Mouse (Mus musculus) cerebellum, postnatal 14 days (tissue): ENCODE results near the gene Gm20422.
A peak's percentile ranks its signal among the peaks of the same experiment; 100 is the strongest.
"Not testable (repeated sequence)": the region's sequence is repeated elsewhere in the genome, so short reads cannot be mapped to it uniquely, and the experiment has no call there.

Source experiments
- DNase-seq, 2 experiments: peaks; one replicate each; pipeline ENCODE4 v3.0.0; 2021; ENCODE audit warnings: mixed read lengths in 2 of 2

Gene Gm20422

DNA sequence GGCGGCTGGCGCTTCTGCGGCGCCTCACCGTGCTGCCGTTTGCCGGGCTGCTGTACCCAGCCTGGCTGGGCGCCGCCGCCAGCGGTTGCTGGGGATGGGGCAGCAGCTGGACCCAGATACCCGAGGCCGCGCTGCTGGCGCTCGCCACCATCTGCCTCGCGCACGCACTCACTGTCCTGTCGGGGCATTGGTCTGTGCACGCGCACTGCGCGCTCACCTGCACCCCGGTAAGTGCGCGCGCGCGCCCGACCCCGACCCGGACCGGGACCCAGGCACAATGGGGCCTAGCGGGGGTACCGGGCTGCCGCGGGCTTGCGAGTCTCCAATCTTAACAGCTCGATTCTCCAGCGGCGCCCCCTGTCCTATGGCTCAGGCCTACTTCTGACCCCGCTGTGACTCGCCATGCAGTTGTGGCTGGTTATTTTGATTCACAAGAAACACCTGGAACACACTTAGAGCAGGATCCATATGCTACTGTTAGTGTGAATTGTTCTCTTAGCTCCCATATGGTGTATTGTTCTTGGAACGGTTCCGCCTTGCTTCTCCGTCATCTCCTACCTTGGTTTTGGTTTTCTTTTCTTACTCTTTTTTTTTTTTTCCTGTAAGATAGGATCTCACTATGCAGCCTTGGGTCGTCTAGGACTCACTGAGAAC, 16.9 kb upstream of the Gm20422 start:
- peak in 1 of 2 experiments; percentile 65 for DNase-seq

DNA sequence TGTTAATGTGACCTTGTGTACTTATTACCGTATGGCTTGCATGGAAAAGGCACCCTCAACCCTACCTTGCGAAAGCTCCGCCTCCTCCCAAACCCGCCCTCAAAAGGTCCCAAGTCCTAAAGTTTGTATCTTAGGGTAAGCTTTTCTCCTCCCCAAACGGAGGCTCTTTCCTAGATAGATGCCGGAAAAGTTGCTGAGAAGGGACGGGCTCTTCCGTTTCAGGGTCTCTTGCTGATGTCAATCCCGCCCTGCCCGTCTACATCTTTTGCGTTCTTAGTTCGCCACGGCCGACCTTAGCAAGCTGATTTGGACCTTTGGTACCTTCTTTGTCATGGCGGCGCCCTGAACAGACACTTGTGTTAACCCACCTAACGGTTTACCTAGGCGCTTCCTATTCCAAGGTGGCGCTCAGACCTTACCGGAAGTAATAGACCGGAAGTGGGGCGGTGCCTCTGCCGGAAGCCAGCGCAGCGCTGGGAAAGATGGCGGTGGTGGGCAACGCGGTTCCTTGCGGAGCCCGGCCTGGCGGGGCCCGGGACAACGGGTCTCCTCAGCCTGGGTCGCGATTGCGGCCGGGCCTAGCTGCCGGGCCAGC, 16.2 kb upstream of the Gm20422 start, which contains the start of the genes Atp13a1 and Zfp866:
Gene Atp13a1 (plus strand): TSS at position 391 of the 595 bp plus-strand sequence.
Gene Zfp866 (minus strand): TSS at position 406 of the 595 bp plus-strand sequence.
- peak; percentile 92 for DNase-seq

DNA sequence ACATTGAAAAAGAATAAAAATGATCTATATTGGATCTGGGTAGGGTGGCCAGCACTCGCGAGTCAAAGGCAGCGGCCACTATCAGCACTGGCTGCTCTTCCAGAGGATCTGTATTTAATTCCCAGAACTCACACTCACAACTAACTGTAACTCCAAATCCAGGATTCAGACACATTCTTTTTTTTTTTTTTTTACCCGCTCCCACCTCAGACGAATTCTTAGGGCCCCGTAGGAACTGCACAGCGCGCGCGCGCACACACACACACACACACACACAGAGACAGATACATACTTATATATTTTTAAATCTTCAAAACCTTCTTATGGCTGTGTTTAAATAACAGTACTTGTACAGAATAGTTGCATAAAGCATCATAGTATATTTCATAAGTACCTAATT, 15.7 kb upstream of the Gm20422 start:
- DNase-seq, result no peak

DNA sequence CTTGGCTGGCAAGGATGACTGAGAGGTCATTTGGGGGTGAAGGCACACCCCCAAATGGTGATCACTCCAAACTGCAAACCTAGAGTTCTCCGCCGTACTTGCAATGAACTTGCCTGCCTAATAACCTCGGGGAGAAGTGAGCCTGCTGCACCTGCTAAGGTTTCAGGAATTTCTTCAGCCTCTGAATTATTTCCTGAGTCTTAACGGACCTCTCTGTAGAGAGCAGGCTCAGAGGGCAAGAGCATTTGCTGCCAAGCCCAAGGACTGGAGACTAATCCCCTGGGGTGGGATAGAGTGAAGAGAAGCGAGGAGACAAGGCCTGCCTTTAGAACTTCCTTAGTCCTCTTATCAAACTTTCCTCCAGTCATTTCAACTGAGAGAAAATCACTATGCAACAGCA, 15.0 kb upstream of the Gm20422 start:
- DNase-seq, result no peak

DNA sequence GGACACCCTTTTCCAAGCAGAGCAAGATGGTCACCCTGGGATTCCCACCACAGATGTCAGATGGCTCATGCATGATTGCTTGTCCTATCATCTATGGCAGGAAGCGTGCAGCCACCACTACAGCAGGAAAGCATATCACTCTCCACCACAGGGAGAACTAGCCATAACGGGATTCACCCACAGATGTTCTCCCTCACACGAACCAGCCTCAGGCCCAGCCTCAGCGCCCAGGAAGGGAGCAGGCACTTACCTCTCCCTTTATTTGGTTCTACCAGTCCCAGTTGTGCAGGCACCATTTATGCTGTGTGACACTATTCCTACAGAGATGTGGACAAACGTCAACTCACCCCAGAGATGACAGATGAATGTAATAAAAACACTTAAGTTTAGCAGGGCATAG, 14.4 kb upstream of the Gm20422 start:
- DNase-seq, result no peak

DNA sequence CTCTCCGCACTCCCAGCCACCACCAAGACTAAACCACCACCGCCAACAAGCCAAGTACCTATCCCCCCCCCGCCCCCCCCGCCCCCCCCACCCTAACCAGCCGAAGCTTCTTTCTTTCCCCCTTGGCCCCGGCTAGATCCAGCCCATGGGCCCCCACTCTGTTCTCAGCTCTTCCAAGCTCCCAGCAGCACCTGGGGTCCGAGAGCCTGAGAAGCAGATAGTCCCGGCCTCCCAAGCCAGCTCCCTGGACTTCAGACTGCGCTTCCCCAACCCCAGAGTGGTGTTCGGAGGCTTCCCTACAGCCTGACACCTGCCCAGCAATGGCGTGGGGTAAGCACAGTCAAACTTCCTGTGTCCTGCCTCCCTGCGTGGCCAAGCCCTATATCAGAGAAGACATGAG, 2.4 kb upstream of the Gm20422 start:
- no peak for DNase-seq

DNA sequence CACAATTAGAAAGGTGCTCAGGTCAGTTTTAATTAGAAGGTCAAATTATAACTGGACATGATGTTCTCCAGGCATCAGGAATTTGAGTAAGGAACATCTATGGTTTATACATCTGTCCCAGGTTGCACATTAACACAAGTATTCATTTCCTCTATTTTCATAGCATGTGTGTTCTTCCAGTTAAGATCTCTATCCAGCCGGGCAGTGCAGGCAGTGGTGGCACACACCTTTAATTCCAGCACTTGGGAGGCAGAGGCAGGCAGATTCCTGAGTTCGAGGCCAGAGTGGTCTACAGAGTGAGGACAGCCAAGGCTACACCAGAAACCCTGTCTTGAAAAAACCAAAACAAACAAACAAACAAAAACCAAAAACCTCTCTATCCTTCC, 456 bp upstream of the Gm20422 start:
- no peak for DNase-seq

DNA sequence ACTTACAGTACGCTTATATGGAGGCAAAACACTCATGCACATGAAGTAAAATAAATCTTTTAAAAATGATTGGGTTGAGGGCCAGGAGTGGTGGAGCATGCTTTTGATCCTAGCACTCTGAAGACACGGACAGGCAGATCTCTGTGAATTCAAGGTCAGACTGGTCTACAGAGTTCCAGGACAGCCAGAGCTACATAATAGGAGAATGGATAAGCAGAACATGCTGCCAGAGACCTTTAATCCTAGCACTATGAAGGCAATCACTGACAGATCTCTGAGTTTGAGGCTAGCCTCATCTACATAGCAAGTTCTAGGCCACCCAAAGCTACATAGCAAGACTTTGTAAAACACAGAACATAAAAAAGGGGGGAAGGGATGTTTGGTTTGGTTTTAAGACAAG, 2.6 kb downstream of the Gm20422 start:
- no peak for DNase-seq

DNA sequence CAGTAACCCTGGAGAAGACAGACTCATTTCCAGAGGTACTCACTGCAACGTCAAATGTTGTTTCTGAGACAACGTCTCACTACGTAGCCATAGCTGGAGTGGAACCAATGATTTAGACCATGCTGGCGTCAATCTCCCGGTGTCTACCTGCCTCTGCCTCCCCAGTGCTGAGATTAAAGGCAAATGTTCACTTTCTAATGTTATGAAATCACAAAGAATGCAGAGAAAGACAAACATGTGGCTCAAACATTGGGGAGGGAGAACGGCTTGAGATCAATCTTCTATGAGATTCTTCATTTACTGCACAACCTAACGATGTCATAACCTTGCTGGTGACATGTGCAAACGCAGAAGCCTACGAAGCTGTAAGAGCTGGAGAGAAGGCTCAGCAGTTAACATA, 3.5 kb downstream of the Gm20422 start:
- no peak for DNase-seq

DNA sequence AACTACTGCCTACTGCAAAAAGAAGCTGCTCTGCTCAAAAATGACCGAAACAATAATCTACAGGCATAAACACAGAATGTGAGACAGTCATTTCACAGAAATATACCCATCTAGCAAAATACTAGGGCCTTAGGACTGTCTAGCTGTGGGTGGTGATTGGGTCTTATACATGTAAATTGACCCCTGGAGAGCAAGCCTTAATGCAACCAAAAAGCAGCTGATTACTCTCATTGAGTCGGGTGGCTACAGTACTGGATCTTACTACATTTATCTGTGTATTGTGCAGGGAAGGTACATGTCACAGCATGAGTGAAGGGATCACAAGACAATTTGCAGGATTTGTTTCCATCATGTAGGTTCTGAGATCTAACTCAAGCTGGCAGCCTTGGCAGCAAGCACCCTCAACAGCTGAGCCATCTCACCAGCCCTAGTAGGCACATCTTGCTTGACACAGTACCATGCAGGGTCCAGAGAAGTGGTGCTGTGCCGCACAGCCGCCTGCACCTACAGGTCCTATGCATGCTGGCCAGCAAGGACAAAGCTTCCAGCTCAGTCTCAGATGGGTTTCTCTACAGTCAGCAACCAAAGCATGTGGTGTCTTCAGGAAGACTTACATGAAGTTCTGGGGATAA, 12.8 kb downstream of the Gm20422 start:
- DNase-seq, result peak in 1 of 2 experiments; percentile 33

DNA sequence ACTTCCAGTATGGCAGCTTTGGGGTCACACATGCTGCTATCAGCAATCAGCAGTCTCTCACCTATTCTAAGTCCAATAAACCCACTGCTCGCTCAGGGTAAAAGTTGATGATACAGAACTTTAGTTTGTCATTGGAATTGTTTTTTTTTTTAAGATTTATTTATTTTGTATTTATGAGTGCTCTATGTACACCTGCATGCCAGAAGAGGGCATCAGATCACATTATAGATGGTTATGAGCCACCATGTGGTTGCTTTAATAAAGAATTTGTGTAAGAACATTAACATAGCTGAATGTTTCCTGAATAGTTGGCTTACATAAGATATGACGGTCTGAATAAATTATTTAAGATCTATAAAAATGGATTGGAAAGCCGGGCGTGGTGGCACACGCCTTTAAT, 16.4 kb downstream of the Gm20422 start:
- no peak for DNase-seq

DNA sequence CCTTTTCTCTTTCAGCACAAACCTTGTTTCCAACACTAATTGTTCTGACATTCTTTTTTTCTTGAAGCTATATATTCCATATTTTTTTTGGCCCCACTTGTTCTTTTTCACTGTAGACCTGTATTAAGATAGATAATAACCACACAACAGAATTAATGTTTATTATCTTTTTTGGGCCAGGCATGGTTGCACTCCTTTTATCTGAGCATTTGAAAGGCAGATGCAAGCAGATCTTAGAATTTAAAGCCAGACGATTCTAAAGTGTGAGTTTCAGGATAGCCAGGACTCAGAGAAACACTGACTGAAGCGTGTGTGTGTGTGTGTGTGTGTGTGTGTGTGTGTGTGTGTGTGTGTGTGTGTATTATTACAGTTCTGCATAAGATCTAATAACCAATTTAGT, 22.2 kb downstream of the Gm20422 start:
- no peak for DNase-seq

DNA sequence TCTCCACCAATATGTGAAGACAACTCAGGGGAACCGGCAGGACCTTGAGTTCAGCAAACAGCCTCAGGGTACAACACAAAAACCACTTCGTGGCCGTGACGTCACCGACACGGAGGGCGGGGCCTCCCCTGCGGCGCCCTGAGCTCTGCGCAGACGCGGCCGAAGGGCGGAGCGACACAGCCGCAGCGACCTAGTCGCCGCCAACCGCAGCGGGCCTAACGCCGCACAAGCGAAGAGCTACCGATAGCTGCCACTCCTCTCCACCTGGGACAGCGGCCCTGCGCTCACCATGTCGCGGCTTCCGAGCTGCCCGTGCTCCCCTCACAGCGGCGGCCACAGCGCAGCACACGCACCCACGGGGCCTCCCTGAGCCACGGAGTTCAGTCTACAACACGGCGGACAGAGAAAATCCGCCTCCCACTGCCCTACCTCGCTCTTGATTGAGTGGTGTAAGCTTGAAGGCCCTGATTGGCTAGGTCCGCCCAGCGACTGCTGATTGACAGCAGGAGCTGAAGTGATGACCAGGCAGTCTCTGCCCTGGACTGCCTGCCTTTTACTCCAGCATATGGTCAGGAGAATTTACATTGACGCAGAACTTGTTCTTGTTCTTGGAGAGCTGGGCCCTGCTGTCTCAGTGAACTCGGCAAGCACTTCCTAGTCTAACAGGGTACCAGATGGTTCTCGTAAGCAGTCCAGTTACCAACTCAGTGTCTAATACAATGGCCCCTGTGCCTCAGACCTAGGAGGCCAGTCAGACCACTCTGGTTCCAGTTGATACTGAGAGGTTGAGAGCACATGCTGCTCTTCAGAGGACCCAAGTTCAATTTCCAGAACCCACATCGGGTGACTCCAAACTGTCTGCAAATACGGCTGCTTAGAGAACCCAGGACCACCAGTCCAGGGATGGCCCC, 24.9 kb downstream of the Gm20422 start, which contains the start of gene Zfp963:
Gene Zfp963 (minus strand): TSS at position 427 of the 911 bp plus-strand sequence.
- DNase-seq, result peak; percentile 97 to 98

DNA sequence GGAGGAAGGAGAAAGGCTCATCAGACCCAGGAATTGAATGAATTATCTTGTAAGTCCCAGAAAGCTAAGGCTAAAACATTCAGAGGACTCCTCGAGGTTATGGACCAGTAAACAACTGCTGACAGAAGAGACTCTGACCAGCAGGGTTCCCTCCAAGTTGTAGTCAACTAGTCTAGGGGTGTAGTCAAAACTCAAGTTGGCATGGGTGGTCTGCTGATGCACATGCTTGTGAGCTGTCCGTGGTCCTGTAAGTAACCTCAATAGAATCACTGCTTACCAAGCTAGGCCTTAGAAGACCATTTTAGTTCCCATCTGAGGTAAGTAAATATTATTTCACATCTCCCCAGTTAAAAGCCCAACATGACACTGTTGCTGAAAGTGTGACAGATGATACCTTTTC, 33.5 kb downstream of the Gm20422 start:
- no peak for DNase-seq

DNA sequence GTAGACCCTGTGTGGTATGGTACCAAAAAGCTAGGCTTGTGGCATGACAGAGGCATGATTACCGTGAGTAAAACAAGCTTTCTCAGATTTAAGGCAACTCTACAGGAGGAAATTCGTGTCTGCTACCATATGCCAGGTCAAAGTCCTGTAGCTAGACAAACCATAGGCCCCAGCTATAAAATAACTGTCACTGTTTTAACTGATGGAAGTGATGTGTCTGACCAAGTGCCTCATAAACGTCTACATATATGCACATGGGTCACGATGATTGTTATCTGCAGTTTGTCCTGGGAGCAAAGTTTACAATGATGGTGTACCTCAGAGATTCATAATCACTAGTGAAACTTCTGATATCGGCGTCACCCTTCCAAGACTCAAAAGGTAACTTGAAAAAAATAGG, 33.9 kb downstream of the Gm20422 start:
- no peak for DNase-seq

DNA sequence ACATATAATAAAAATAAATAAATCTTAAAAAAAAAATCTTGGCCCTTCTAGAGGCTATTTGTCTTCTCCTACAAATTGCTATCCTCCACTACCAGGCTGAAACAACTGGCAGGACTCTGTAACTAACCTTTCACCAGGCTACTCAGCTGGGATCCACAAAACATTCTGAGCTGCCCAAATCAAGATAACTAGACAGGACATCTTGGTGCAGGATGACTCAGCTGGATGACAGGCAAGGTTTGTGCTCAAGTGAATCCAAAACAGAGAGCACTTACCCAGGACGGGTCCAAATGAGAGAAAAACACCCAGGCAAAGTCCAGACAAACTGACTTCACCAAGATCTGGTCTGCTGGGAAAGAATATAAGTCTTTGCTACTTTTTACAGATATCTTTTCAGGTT, 39.2 kb downstream of the Gm20422 start:
- DNase-seq, result no peak

DNA sequence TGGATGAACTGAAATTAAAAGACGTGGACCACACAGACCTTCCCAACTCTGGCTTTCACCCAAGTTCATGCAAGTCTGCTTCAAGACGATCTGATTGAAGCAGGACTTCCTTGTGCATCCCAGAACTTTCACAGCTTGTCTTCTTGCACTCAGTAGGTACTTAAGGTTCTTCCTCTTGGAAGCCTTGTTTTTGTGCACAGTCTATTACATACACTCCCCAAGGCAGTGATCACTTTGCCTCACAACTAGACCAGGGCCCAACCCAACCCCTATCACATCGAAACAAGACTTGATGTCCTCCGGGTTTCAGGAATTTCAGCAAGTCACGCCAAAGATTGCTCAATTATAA, 57.5 kb downstream of the Gm20422 start:
- no peak for DNase-seq

DNA sequence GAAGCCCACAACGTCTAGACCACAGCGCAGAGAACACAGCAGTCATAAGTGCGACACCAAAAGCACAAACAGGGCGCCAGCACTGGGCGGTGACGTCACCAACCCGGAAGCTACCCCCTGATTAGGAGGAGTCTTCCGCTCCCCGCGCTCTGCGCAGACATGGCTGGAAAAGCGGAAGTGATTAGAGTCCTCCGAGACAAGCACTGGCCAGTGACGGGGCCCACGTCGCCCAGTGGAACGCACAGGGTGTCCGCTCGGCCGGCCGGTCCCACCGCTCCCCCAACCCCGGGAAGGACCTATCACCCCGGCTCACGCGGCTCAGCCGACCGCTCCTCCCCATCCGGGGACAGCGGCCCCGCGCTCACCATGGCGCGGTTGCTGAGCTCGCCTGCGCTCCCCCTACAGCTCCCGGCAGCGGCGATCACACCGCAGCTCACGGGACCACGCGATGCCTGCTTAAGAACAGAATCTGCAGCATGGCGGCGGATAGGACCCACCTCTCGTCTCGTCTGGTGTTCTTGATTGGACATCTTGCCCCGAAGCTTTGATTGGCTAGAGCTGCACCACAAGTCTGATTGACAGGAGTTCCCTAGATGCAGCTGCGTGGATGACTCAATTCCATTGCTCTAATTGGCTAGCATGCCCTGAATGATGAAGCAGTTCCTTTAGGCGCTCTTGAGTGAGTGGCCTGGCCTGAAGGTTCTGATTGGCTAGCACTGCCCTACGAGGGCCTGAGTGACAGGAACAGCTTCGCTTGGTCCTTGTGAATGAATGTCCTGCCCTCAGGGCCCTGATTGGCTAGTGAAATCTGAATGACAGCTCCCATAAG, 58.1 kb downstream of the Gm20422 start:
- peak; percentile 95 to 96 for DNase-seq

DNA sequence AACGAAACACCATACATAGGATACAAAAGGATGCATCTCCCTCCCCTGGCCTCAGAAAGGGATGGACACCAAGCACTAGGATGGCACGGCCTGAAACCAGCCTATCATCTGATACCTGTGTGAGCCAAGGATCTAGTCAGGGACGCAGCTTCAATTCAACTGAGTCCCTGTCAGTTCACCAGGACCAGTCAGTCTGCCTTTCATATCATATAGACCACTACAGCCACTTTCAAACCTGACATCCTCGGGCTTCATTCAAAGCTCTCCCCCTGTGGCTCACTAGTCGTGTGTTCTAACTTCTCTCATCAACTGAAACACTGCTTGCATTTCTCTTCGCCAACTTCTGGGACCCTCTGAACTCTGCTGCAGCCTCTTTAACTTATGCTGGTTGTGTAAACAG, 59.3 kb downstream of the Gm20422 start:
- no peak for DNase-seq

DNA sequence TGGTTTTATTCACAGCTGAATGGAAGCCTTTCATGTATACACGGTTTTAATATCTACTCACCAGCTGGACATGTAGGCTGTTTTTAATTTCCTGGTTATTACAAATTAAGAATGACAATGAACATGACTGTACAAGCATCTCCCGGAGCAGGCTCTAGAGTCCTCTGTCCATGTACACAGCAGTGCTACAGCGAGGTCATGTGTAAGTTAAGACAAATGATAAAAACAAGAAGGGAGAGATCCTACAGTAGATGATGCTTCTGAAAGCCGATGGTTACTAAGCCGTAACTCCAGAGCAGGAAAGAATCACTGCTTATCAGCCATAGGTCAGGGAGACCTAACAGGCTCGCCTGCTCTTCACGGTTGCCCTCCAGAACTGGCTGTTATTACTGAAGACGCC, 61.2 kb downstream of the Gm20422 start:
- DNase-seq, result no peak

DNA sequence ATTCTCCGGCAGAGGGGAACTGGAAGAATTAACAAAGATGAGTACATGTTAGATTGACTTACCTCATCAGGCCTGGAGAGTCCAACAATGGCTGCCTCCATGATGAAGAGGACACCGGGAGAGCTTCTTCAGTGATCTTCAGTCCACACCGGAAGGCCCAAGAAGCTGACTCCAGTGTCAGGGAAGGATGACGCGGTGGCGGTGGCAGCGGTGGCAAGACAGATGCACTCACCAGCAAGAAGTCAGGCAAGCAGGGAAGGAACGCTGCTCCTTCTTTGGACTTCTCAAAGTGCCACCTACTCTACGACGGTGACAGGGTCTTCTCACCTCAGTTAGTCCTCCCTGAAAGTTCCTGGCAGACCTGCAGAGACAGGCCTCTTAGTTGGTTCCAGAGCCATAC, 64.1 kb downstream of the Gm20422 start, which contains the start of gene Zfp869:
Gene Zfp869 (minus strand): TSS at position 101 of the 400 bp plus-strand sequence.
- not testable (repeated sequence) for DNase-seq

DNA sequence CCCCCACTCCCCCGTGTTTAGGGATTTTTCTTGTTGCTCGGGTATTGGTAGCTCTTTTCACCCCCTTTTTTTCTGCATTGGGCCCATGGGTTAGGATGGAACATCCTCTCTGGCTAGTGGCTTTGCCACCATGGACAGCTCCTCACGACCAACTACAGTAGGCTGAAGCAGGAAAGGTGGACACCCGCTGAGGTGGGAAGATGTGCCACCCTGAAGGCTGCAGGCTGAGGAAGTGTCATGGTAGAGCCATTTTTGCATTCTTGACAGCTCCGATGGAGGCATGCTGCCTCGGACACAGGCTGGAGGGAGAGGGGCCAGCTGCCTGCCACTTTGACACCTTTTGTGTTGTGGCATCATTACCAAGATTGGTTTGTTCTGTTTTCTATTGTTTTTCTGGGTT, 72.9 kb downstream of the Gm20422 start:
- no peak for DNase-seq
